Mouse (Mus musculus) C2C12 (cell line): ENCODE measurements around the gene Ccdc153. TPM values are rescaled to one million over a fixed set of nuclear protein-coding genes. Genes with fewer than 3 reads are reported as not detected.

Experiments
- H3K27me3 ChIP-seq: one replicate; pipeline ENCODE4 v1.6.1; 2011; ENCODE audit not compliant: control insufficient read depth, insufficient read depth, insufficient read length
- H3K36me3 ChIP-seq: one replicate; pipeline ENCODE4 v1.6.1; 2011; ENCODE audit not compliant: control insufficient read depth, insufficient read depth
- H3K4me3 ChIP-seq: one replicate; pipeline ENCODE4 v1.5.1; 2011; ENCODE audit warnings: mild to moderate bottlenecking, control low read depth; ENCODE audit not compliant: poor library complexity, insufficient read depth, severe bottlenecking
- H3K79me2 ChIP-seq: one replicate; pipeline ENCODE4 v1.6.1; 2011; ENCODE audit not compliant: control insufficient read depth, insufficient read depth
- H3K79me3 ChIP-seq: one replicate; pipeline ENCODE4 v1.6.1; 2011; ENCODE audit warnings: low read depth, control low read depth
- H3ac ChIP-seq: one replicate; pipeline ENCODE3; 2011; ENCODE audit warnings: low read depth; ENCODE audit not compliant: control insufficient read depth, insufficient read length
- CEBPB ChIP-seq: IDR thresholded peaks from one replicate; pipeline ENCODE4 v1.6.1; 2011; ENCODE audit warnings: low read depth, mild to moderate bottlenecking, control low read depth, moderate library complexity
- CTCF ChIP-seq: IDR thresholded peaks from one replicate; pipeline ENCODE4 v1.5.1; 2011; ENCODE audit not compliant: control insufficient read depth, insufficient read depth, insufficient read length
- FOSL1 ChIP-seq: IDR thresholded peaks from one replicate; pipeline ENCODE4 v1.8.0; 2011; ENCODE audit warnings: mild to moderate bottlenecking, low read length; ENCODE audit not compliant: poor library complexity, insufficient read depth, severe bottlenecking
- MAX ChIP-seq: IDR thresholded peaks from one replicate; pipeline ENCODE4 v1.6.1; 2011; ENCODE audit warnings: mild to moderate bottlenecking, control low read depth
- MYOD1 ChIP-seq: IDR thresholded peaks from one replicate; pipeline ENCODE4 v1.6.1; 2011; ENCODE audit warnings: low read depth; ENCODE audit not compliant: control insufficient read depth, insufficient read length
- MYOG ChIP-seq: IDR thresholded peaks from one replicate; pipeline ENCODE4 v1.6.1; 2011; ENCODE audit not compliant: control insufficient read depth, insufficient read length; ENCODE audit errors: extremely low read depth
- USF1 ChIP-seq: IDR thresholded peaks from one replicate; pipeline ENCODE4 v1.6.1; 2011; ENCODE audit warnings: low read depth, mild to moderate bottlenecking, control low read depth, moderate library complexity
- polyA plus RNA-seq: library from polyadenylated mRNA; unstranded; fragments of >200 nt; fragmentation: generic; extraction: Trizol; gene quantifications from one replicate; pipeline ENCODE4 v1.2.1, GENCODE M21; 2012; ENCODE audit warnings: missing spikeins

The Ccdc153 gene
- polyA plus RNA-seq, 1 experiment = 0.04 TPM

- Histone ChIP-seq H3ac (no peak overlapping the region), H3K4me3 (no peak overlapping the region), H3K36me3 (no peaks in the 10 kb centered on the region), H3K79me3 (no peaks in the 10 kb centered on the region), H3K27me3 (no peaks in the 10 kb centered on the region), H3K79me2 (no peaks in the 10 kb centered on the region)
- TF ChIP-seq MYOG (no peak), USF1 (no peak), CEBPB (no peak), FOSL1 (no peak), MYOD1 (no peak), MAX (no peak), CTCF (no peak)
Observed at GRCm38 (mm10) chr9:44253441-44253840, 13.0 kb downstream of the Ccdc153 start.

DNA sequence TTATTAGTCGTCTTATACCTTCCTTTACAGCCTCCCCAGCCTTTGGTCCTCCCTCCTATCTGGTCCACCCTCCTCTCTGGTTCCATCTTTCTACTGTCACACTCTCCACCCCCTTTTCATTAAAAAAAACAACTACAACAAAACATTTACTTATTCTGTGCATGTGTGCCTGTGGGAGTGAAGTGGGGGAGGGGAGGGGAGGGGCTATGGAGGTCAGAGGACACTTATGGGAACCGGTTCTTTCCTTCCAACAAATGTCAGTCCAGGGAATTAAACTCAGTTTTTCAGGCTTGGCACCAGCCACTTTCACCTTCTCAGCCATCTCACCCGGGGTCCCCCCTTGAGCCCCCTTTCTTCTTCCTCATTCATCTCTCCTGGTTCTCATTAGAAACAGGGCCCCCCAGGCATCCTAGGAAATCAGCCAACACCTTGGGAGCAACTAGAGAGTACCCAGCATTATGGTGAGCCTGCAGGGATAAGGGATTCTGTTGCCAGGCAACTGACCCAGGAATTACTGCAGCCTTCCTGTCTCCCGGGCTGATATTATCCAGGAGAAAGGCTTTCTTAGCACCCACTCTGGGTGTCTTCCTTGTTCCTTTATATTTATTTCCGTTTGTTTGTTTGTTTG, 14.1 kb downstream of the Ccdc153 start:
- Histone ChIP-seq H3K79me2 (no peaks in the 10 kb centered on the region), H3ac (no peak overlapping the region), H3K79me3 (no peaks in the 10 kb centered on the region), H3K4me3 (no peak overlapping the region), H3K27me3 (no peaks in the 10 kb centered on the region), H3K36me3 (no peaks in the 10 kb centered on the region)
- TF ChIP-seq CEBPB = no peak
- TF ChIP-seq MAX = no peak
- no peak for TF ChIP-seq FOSL1
- no peak for TF ChIP-seq MYOD1
- TF ChIP-seq MYOG = no peak
- no peak for TF ChIP-seq CTCF
- no peak for TF ChIP-seq USF1

GRCm38 (mm10) chr9:44255136-44255521, 14.7 kb downstream of the Ccdc153 start:
- H3K36me3 ChIP-seq = no peaks in the 10 kb centered on the region
- TF ChIP-seq CEBPB = no peak
- TF ChIP-seq MYOD1 = no peak
- no peak for TF ChIP-seq MAX
- TF ChIP-seq MYOG = no peak
- no peak for TF ChIP-seq USF1
- no peak for TF ChIP-seq FOSL1
- no peaks in the 10 kb centered on the region for H3K79me3 ChIP-seq
- H3K27me3 ChIP-seq = no peaks in the 10 kb centered on the region
- H3K4me3 ChIP-seq = no peak overlapping the region
- H3K79me2 ChIP-seq = no peaks in the 10 kb centered on the region
- no peak overlapping the region for H3ac ChIP-seq

GRCm38 (mm10) chr9:44256213-44256612, 15.7 kb downstream of the Ccdc153 start:
- Histone ChIP-seq H3K36me3 (no peaks in the 10 kb centered on the region), H3K27me3 (no peaks in the 10 kb centered on the region), H3K4me3 (no peak overlapping the region), H3ac (no peak overlapping the region), H3K79me2 (no peaks in the 10 kb centered on the region), H3K79me3 (no peaks in the 10 kb centered on the region)
- no peak for TF ChIP-seq FOSL1
- TF ChIP-seq MYOG = no peak
- TF ChIP-seq CEBPB = no peak
- no peak for TF ChIP-seq MYOD1
- no peak for TF ChIP-seq MAX
- no peak for TF ChIP-seq CTCF
- no peak for TF ChIP-seq USF1

DNA sequence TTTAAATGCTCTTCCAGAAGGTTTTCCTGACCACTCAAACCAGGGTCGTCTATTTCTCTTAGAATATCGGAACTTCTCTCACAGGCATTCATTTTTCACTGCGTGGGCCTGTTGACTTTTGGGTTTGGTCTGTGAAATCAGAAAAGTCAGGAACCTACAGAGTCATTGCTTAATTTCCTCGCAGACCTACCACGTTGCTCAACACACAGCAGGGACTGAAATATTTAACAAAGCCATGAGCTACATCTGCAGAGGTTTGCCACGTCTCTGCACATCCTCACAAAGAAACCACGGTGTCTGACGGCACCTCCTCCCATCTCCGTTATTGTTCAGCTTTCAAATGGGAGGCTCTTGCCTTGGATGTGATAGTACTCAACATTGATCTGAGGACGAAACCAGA, 18.5 kb downstream of the Ccdc153 start:
- Histone ChIP-seq H3K4me3 (no peak overlapping the region), H3K79me2 (no peaks in the 10 kb centered on the region), H3ac (no peak overlapping the region), H3K27me3 (no peaks in the 10 kb centered on the region), H3K36me3 (no peaks in the 10 kb centered on the region), H3K79me3 (no peaks in the 10 kb centered on the region)
- no peak for TF ChIP-seq MAX
- TF ChIP-seq MYOD1 = no peak
- TF ChIP-seq USF1 = no peak
- TF ChIP-seq CTCF = no peak
- no peak for TF ChIP-seq MYOG
- no peak for TF ChIP-seq FOSL1
- TF ChIP-seq CEBPB = no peak

DNA sequence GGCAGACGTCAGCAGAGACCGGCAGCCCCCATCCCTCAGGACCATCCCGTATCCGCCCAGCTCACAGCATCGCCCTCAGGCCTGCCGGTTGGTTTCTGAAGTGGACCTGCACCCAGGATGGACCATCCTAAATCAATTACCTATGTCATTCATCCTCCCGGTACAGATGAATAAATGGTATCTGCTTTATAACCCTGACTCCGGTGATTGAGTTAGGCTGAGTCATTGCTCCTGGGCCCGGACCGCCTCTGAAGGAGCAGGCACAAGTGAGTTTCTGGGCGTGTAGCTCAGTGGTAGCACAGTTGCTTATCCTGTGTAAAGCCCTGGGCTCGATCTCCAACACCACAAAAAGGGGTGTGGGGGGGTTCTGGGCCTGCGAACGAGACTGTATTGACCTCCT, 20.9 kb downstream of the Ccdc153 start:
- H3K4me3 ChIP-seq = no peak overlapping the region
- TF ChIP-seq USF1 (no peak), MAX (no peak), MYOG (no peak), FOSL1 (no peak), CTCF (no peak), MYOD1 (no peak), CEBPB (no peak)
- H3K79me3 ChIP-seq = no peaks in the 10 kb centered on the region
- no peaks in the 10 kb centered on the region for H3K36me3 ChIP-seq
- no peaks in the 10 kb centered on the region for H3K79me2 ChIP-seq
- H3ac ChIP-seq = no peak overlapping the region
- H3K27me3 ChIP-seq = no peaks in the 10 kb centered on the region
